Mouse (Mus musculus): ENCODE measurements around the gene Vasn.
"Not testable (repeated sequence)": the region's sequence is repeated elsewhere in the genome, so short reads cannot be mapped to it uniquely, and the experiment has no call there.

The Vasn gene

GRCm38 (mm10) chr16:4674091-4674490 lies 34.4 kb downstream of the Vasn start:
- DNase-seq = no peak

GRCm38 (mm10) chr16:4676836-4677235 lies 37.1 kb downstream of the Vasn start:
- no peak for DNase-seq

GRCm38 (mm10) chr16:4678080-4678479 lies 38.3 kb downstream of the Vasn start:
- no peak for DNase-seq

- DNase-seq = peak; percentile 96
These were observed 39.6 kb downstream of the Vasn start, which contains the start of gene Coro7 for GRCm38 (mm10) chr16:4679121-4680018. Coro7 (minus strand) TSS chr16:4679777.

- DNase-seq = not testable (repeated sequence)
These were observed 41.2 kb downstream of the Vasn start for GRCm38 (mm10) chr16:4680922-4681455.

- DNase-seq = no peak
These were observed 43.0 kb downstream of the Vasn start for GRCm38 (mm10) chr16:4682628-4683179.

- DNase-seq = no peak
These were observed 43.4 kb downstream of the Vasn start for GRCm38 (mm10) chr16:4683193-4683580.

- DNase-seq = peak; percentile 95
These were observed 44.1 kb downstream of the Vasn start for GRCm38 (mm10) chr16:4683581-4684456.

- no peak for DNase-seq
These were observed 44.7 kb downstream of the Vasn start for GRCm38 (mm10) chr16:4684457-4684791.

- DNase-seq = not testable (repeated sequence)
These were observed 49.6 kb downstream of the Vasn start for GRCm38 (mm10) chr16:4689371-4689770.

Data from kidney, adult 9 months (tissue).